Mouse (Mus musculus) layer of hippocampus, adult 18-20 months (tissue): ENCODE measurements around the gene Gng10. TPM values are rescaled to one million over a fixed set of nuclear protein-coding genes. Genes with fewer than 3 reads are reported as not detected.

Source experiments
- DNase-seq, 2 experiments: peaks; one replicate each; pipeline ENCODE4 v3.0.0; 2022; ENCODE audit warnings: low spot score in 2 of 2
- total RNA-seq, 2 experiments: library from RNA; stranded (reverse); gene quantifications; 2 replicates each; pipeline ENCODE4 v1.2.3; 2021

Gng10 gene
- total RNA-seq, 2 experiments from 2014 or later: 81.9 to 83.1 TPM

GRCm38 (mm10) chr4:59015181-59015580, 19.7 kb upstream of the Gng10 start:
- DNase-seq: no peak

GRCm38 (mm10) chr4:59016922-59017321, 18.0 kb upstream of the Gng10 start:
- DNase-seq: no peak

GRCm38 (mm10) chr4:59034325-59034917, 467 bp upstream of the Gng10 start:
- DNase-seq: no peak

GRCm38 (mm10) chr4:59035786-59036350, 980 bp downstream of the Gng10 start:
- DNase-seq: peak in 1 of 2 experiments; percentile 19

- peak; percentile 46 to 75 for DNase-seq
Observed at GRCm38 (mm10) chr4:59036490-59037127, 1.7 kb downstream of the Gng10 start.

- DNase-seq: no peak
Observed at GRCm38 (mm10) chr4:59037525-59037924, 2.6 kb downstream of the Gng10 start.

GRCm38 (mm10) chr4:59040397-59041287, 5.8 kb downstream of the Gng10 start:
- DNase-seq: no peak

- no peak for DNase-seq
Observed at GRCm38 (mm10) chr4:59043074-59043473, 8.2 kb downstream of the Gng10 start.

- no peak for DNase-seq
Observed at GRCm38 (mm10) chr4:59043891-59044290, 9.0 kb downstream of the Gng10 start.

GRCm38 (mm10) chr4:59047222-59047621, 12.3 kb downstream of the Gng10 start:
- DNase-seq: no peak

GRCm38 (mm10) chr4:59051081-59051480, 16.2 kb downstream of the Gng10 start:
- no peak for DNase-seq

GRCm38 (mm10) chr4:59057929-59058328, 23.0 kb downstream of the Gng10 start:
- DNase-seq: no peak

GRCm38 (mm10) chr4:59062526-59062925, 27.6 kb downstream of the Gng10 start:
- no peak for DNase-seq

- DNase-seq: no peak
Observed at GRCm38 (mm10) chr4:59069276-59069675, 34.4 kb downstream of the Gng10 start.

GRCm38 (mm10) chr4:59083430-59083829, 48.5 kb downstream of the Gng10 start:
- DNase-seq: no peak

- no peak for DNase-seq
Observed at GRCm38 (mm10) chr4:59089391-59089790, 54.5 kb downstream of the Gng10 start.

Other genes with a start within 250 kb of the Gng10 start
- gene Olfr267, start 247.4 kb upstream of the Gng10 start, total RNA-seq: under 1 TPM; 0.12 to 0.20 TPM
- 100 to 1,000 TPM; 119 to 120 TPM for gene Ecpas, start 122.3 kb upstream of the Gng10 start, total RNA-seq
- gene Zkscan16, start 91.5 kb upstream of the Gng10 start, total RNA-seq: 10 to 100 TPM; 55.5 to 58.4 TPM
- 1 to 10 TPM; 2.6 to 3.2 TPM for gene Ptgr1, start 48.0 kb upstream of the Gng10 start, total RNA-seq
- gene Dnajc25, start 40.0 kb upstream of the Gng10 start, total RNA-seq: 1 to 10 TPM; 3.4 to 4.8 TPM
- 1 to 10 TPM; 2.6 to 3.6 TPM for gene Gm20503, start 31.9 kb upstream of the Gng10 start, total RNA-seq
- gene AI481877, start 103.9 kb downstream of the Gng10 start, total RNA-seq: not detected
- gene Ugcg, start 154.2 kb downstream of the Gng10 start, total RNA-seq: 10 to 100 TPM; 64.4 to 68.6 TPM